Mouse (Mus musculus) heart, embryonic 11.5 days (tissue): ENCODE data around the gene Arl3. TPM values are rescaled to one million over a fixed set of nuclear protein-coding genes. Genes with fewer than 3 reads are reported as not detected.

Experiments used
- polyA plus RNA-seq: library from polyadenylated mRNA; unstranded; fragments of >200 nt; fragmentation: Nextera tagmentation; extraction: Ambion mirVana; gene quantifications from 2 replicates; pipeline ENCODE4 v1.2.1, GENCODE M21; 2014

Arl3 gene
- polyA plus RNA-seq, 1 experiment from 2014 or later = 83.5 TPM

Other genes with a start within 250 kb of the Arl3 start
- 8.8 and 9.1 TPM in 2 replicates for gene Psd, start 246.0 kb downstream of the Arl3 start, polyA plus RNA-seq
- 9.6 and 9.7 TPM in 2 replicates for gene Fbxl15, start 245.0 kb downstream of the Arl3 start, polyA plus RNA-seq
- gene Cuedc2, start 234.5 kb downstream of the Arl3 start, polyA plus RNA-seq = 124 and 139 TPM in 2 replicates
- 3.1 and 4.0 TPM in 2 replicates for gene Mfsd13a, start 232.1 kb downstream of the Arl3 start, polyA plus RNA-seq
- 0.90 and 1.0 TPM in 2 replicates for gene 2310034G01Rik, start 222.9 kb downstream of the Arl3 start, polyA plus RNA-seq
- gene Actr1a, start 177.4 kb downstream of the Arl3 start, polyA plus RNA-seq = 112 and 130 TPM in 2 replicates
- 21.5 and 24.4 TPM in 2 replicates for gene Sufu, start 176.3 kb downstream of the Arl3 start, polyA plus RNA-seq
- 18.0 and 18.6 TPM in 2 replicates for gene Trim8, start 71.5 kb downstream of the Arl3 start, polyA plus RNA-seq
- gene Sfxn2, start 167 bp upstream of the Arl3 start, polyA plus RNA-seq = 8.1 and 10.5 TPM in 2 replicates
- gene Wbp1l, start 25.9 kb upstream of the Arl3 start, polyA plus RNA-seq = 41.5 and 45.9 TPM in 2 replicates
- gene Cyp17a1, start 100.0 kb upstream of the Arl3 start, polyA plus RNA-seq = 0.97 and 1.1 TPM in 2 replicates
- 14.7 and 16.5 TPM in 2 replicates for gene Borcs7, start 116.7 kb upstream of the Arl3 start, polyA plus RNA-seq
- gene As3mt, start 134.3 kb upstream of the Arl3 start, polyA plus RNA-seq = 47.6 and 54.2 TPM in 2 replicates
- 3.7 and 4.1 TPM in 2 replicates for gene Cnnm2, start 188.4 kb upstream of the Arl3 start, polyA plus RNA-seq